Mouse (Mus musculus): ENCODE results near the gene Tcp10c. TPM values are rescaled to one million over a fixed set of nuclear protein-coding genes. Genes with fewer than 3 reads are reported as not detected.

The Tcp10c gene
- total RNA-seq (2023): not detected

DNA sequence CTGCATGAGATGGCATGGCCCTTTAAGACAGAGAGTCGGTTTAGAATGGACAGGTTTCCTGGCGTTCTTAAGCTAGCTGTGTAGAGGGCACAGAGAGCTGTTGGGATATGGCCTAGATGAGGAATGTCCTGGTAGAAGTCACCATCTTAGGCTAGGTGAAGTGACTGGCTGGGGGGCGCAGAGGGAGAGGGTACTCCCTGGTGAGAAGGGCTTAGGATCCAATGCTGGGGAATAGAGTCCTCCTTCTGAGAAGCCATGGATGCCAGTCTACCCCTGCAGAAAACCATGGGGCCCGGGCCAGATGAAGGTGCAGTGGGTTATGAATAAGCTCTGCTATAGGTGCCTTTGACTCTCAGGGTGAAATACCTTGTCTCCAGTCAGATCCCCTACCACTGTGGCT is at the start of gene Tcp10c:
Tcp10c (plus strand) TSS at position 52 of the 400 bp plus-strand sequence.

Other genes starting within 250 kb of the Tcp10c start
- not detected for gene Unc93a, start 222.8 kb upstream of the Tcp10c start, total RNA-seq (2023)
- not detected for gene Smok2a, start 133.4 kb upstream of the Tcp10c start, total RNA-seq (2023)
- gene Smok2b, start 124.3 kb upstream of the Tcp10c start, total RNA-seq (2023): not detected